Mouse (Mus musculus) MEL (cell line): ENCODE results near the gene Cyb5d1. TPM values are rescaled to one million over a fixed set of nuclear protein-coding genes. Genes with fewer than 3 reads are reported as not detected.

Experiments used
- DNase-seq: peaks from one replicate; pipeline ENCODE4 v3.0.0; 2011; ENCODE audit warnings: low read depth, low spot score
- H3K27ac ChIP-seq: 2 replicates; pipeline ENCODE4 v1.5.1; 2012; ENCODE audit warnings: low read depth, mild to moderate bottlenecking, control low read depth, low read length, moderate library complexity; ENCODE audit not compliant: control insufficient read depth
- H3K27me3 ChIP-seq, 2 experiments: fragments of 150-350 bp in 1 of 2; sonication (generic) in 1 of 2; 2 replicates each; pipeline ENCODE4 v1.6.1; 2012; ENCODE audit warnings: low read length in 2 of 2, mild to moderate bottlenecking in 2 of 2, improper control_type of control experiment in 1 of 2, moderate library complexity in 1 of 2; ENCODE audit not compliant: insufficient read depth in 2 of 2, control insufficient read depth in 1 of 2
- H3K36me3 ChIP-seq, 2 experiments: 2 replicates each; pipeline ENCODE4 v1.6.1; 2012 to 2014; ENCODE audit warnings: low read length in 2 of 2, improper control_type of control experiment in 1 of 2, inconsistent platforms in 1 of 2, mild to moderate bottlenecking in 1 of 2; ENCODE audit not compliant: insufficient read depth in 2 of 2, control insufficient read depth in 1 of 2
- H3K4me1 ChIP-seq, 2 experiments: fragments of 150-350 bp in 1 of 2; sonication (generic) in 1 of 2; 2 replicates each; pipeline ENCODE4 v1.6.1; 2012; ENCODE audit warnings: low read length in 2 of 2, improper control_type of control experiment in 1 of 2, mild to moderate bottlenecking in 1 of 2; ENCODE audit not compliant: insufficient read depth in 2 of 2, control insufficient read depth in 1 of 2
- H3K4me3 ChIP-seq, 2 experiments: fragments of 150-350 bp in 1 of 2; sonication (generic) in 1 of 2; 2 replicates each; pipeline ENCODE4 v1.5.1; 2012; ENCODE audit warnings: low read depth in 2 of 2, low read length in 2 of 2, mild to moderate bottlenecking in 2 of 2, moderate library complexity in 2 of 2, control low read depth in 1 of 2, improper control_type of control experiment in 1 of 2; ENCODE audit not compliant: control insufficient read depth in 1 of 2, insufficient read depth in 1 of 2
- H3K79me2 ChIP-seq: 2 replicates; pipeline ENCODE4 v1.6.1; 2012; ENCODE audit warnings: mild to moderate bottlenecking, low read length, moderate library complexity; ENCODE audit not compliant: control insufficient read depth, poor library complexity, insufficient read depth
- H3K9ac ChIP-seq: 2 replicates; pipeline ENCODE4 v1.6.1; 2012; ENCODE audit warnings: low read depth, mild to moderate bottlenecking, control low read depth, low read length, moderate library complexity; ENCODE audit not compliant: control insufficient read depth, poor library complexity, severe bottlenecking
- H3K9me3 ChIP-seq: fragments of 150-350 bp; sonication (generic); replicated peaks from 2 replicates; pipeline ENCODE4 v1.6.1; 2012; ENCODE audit warnings: mild to moderate bottlenecking, low read length, improper control_type of control experiment, moderate library complexity; ENCODE audit not compliant: insufficient read depth
- BHLHE40 ChIP-seq: IDR thresholded peaks from 2 replicates; pipeline ENCODE4 v1.6.1; 2012; ENCODE audit warnings: low read depth, mild to moderate bottlenecking, inconsistent platforms, low read length, improper control_type of control experiment, borderline replicate concordance
- CHD1 ChIP-seq: IDR thresholded peaks from 2 replicates; pipeline ENCODE4 v1.6.1; 2012; ENCODE audit warnings: low read depth, mild to moderate bottlenecking, inconsistent platforms, low read length, improper control_type of control experiment
- CTCF ChIP-seq, 3 experiments: IDR thresholded peaks in 2 of 3; conservative IDR thresholded peaks in 1 of 3; 2 replicates each; pipeline ENCODE4 v1.5.1; 2011 to 2012; ENCODE audit warnings: low read length in 3 of 3, low read depth in 2 of 3, mild to moderate bottlenecking in 2 of 3, improper control_type of control experiment in 1 of 3, inconsistent platforms in 1 of 3, mixed read lengths in 1 of 3, moderate library complexity in 1 of 3; ENCODE audit not compliant: control insufficient read depth in 1 of 3, insufficient read depth in 1 of 3, poor library complexity in 1 of 3, severe bottlenecking in 1 of 3
- EP300 ChIP-seq, 2 experiments: IDR thresholded peaks; 2 replicates each; pipeline ENCODE4 v1.6.1; 2011; ENCODE audit warnings: improper control_type of control experiment in 2 of 2, low read length in 2 of 2, low read depth in 1 of 2, mild to moderate bottlenecking in 1 of 2
- HCFC1 ChIP-seq: IDR thresholded peaks from 2 replicates; pipeline ENCODE4 v1.6.1; 2012; ENCODE audit warnings: low read depth, mild to moderate bottlenecking, inconsistent platforms, low read length, improper control_type of control experiment, moderate library complexity
- MAX ChIP-seq: IDR thresholded peaks from 2 replicates; pipeline ENCODE4 v1.6.1; 2011; ENCODE audit warnings: low read length, improper control_type of control experiment
- MAZ ChIP-seq: IDR thresholded peaks from 2 replicates; pipeline ENCODE4 v1.6.1; 2012; ENCODE audit warnings: low read depth, mild to moderate bottlenecking, inconsistent platforms, low read length, improper control_type of control experiment
- MEF2A ChIP-seq: IDR thresholded peaks from 2 replicates; pipeline ENCODE4 v1.6.1; 2014; ENCODE audit warnings: low read depth, mild to moderate bottlenecking, inconsistent platforms, low read length, improper control_type of control experiment; ENCODE audit not compliant: poor library complexity, insufficient replicate concordance, severe bottlenecking; ENCODE audit errors: extremely low read depth
- MXI1 ChIP-seq: IDR thresholded peaks from 2 replicates; pipeline ENCODE4 v1.6.1; 2011; ENCODE audit warnings: mild to moderate bottlenecking, low read depth, low read length, improper control_type of control experiment
- NELFE ChIP-seq: IDR thresholded peaks from 2 replicates; pipeline ENCODE4 v1.6.1; 2011; ENCODE audit warnings: low read depth, low read length, improper control_type of control experiment
- POLR2A ChIP-seq, 2 experiments: IDR thresholded peaks; 2 replicates each; pipeline ENCODE4 v1.6.1; 2011 to 2012; ENCODE audit warnings: low read length in 2 of 2, mild to moderate bottlenecking in 2 of 2, control low read depth in 1 of 2, improper control_type of control experiment in 1 of 2, low read depth in 1 of 2, moderate library complexity in 1 of 2; ENCODE audit not compliant: control insufficient read depth in 1 of 2, insufficient read depth in 1 of 2, poor library complexity in 1 of 2
- POLR2AphosphoS5 ChIP-seq: IDR thresholded peaks from 2 replicates; pipeline ENCODE4 v1.6.1; 2012; ENCODE audit warnings: low read depth, borderline replicate concordance, mild to moderate bottlenecking, inconsistent platforms, low read length, moderate library complexity, mixed read lengths
- SIN3A ChIP-seq: IDR thresholded peaks from 2 replicates; pipeline ENCODE4 v1.6.1; 2012; ENCODE audit warnings: low read length, improper control_type of control experiment, inconsistent platforms
- TBP ChIP-seq: IDR thresholded peaks from 2 replicates; pipeline ENCODE4 v1.8.0; 2011; ENCODE audit warnings: low read depth, low read length, improper control_type of control experiment
- TCF12 ChIP-seq: IDR thresholded peaks from 2 replicates; pipeline ENCODE4 v1.6.1; 2014; ENCODE audit warnings: low read depth, mild to moderate bottlenecking, inconsistent platforms, low read length, improper control_type of control experiment, moderate library complexity
- UBTF ChIP-seq: IDR thresholded peaks from 2 replicates; pipeline ENCODE4 v1.6.1; 2012; ENCODE audit warnings: low read depth, mild to moderate bottlenecking, inconsistent platforms, low read length, improper control_type of control experiment, moderate library complexity, borderline replicate concordance; ENCODE audit not compliant: insufficient read depth
- USF1 ChIP-seq: IDR thresholded peaks from 2 replicates; pipeline ENCODE4 v1.6.1; 2014; ENCODE audit warnings: low read depth, mild to moderate bottlenecking, inconsistent platforms, low read length, improper control_type of control experiment, moderate library complexity
- ZMIZ1 ChIP-seq: IDR thresholded peaks from 2 replicates; pipeline ENCODE4 v1.6.1; 2012; ENCODE audit warnings: low read depth, mild to moderate bottlenecking, inconsistent platforms, low read length, improper control_type of control experiment, moderate library complexity
- polyA plus RNA-seq, 2 experiments: library from polyadenylated mRNA; stranded (reverse) in 1 of 2; unstranded in 1 of 2; fragments of >175 nt in 1 of 2; fragments of >200 nt in 1 of 2; gene quantifications; 2 replicates each; pipeline versions ENCODE4 v1.2.1 to v1.2.4; 2012; ENCODE audit warnings: low replicate concordance in 2 of 2, low read depth in 1 of 2; ENCODE audit not compliant: insufficient read length in 2 of 2, insufficient read depth in 1 of 2, missing spikeins in 1 of 2
- total RNA-seq: library from RNA; depleted of rRNA; stranded (reverse); fragments of 300-350 nt; gene quantifications from 2 replicates; pipeline ENCODE4 v1.2.3, GENCODE M21; 2012

Cyb5d1 gene
- total and polyA plus RNA-seq, 3 experiments, result 21.3 to 39.6 TPM; not detected in 1

DNA sequence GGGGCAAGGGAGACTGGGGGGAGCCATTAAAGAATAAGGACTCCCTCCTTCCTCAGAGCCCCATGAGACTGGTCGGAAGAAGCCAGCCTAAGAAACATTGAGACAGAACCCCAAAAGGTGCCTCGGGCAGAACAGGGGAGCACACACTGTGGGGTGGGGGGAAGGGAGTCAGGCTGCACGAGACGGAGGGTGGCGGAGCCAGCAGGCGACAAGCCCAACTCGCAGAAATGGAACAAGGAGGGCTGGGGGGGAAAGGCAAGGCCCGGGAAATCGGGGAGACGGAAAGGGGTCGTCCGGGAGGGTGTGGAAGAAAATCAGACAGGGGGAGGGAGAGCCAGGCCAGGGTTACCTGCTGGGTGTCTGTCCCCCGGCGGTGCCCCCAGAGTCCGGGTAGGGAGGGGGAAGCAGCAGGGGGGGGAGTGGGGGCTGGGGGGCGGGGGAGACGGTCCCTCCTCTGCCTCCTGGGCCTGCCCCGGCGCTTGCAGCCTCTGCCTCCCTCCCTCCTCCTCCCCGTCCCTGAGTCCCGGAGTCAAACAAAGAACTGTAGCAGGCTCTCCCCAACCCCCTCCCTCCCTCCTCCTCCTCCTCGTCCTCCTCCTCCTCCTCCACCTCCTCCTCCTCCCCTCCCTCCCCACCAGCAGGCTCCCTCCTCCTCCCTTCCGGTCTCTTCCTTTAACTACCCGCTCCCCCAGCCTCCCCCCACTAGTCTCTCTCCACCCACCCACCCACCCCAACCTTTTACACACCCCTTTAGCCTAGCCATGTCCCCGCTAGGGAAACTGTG is 20.4 kb upstream of the Cyb5d1 start (continued):
- TF ChIP-seq POLR2AphosphoS5 (no peak), SIN3A (peak; percentile 79; the same call in 1 of the 2 replicates), USF1 (no peak), MAX (0 out of 2 replicates have a peak, but pooled peaks have one; percentile 32), BHLHE40 (peak; percentile 84), HCFC1 (peak; percentile 15; the same call in 1 of the 2 replicates), NELFE (no peak), TCF12 (no peak; the same call in 1 of the 2 replicates), MEF2A (no peak), TBP (no peak)
- TF ChIP-seq, all 39 proteins: peak for 8

DNA sequence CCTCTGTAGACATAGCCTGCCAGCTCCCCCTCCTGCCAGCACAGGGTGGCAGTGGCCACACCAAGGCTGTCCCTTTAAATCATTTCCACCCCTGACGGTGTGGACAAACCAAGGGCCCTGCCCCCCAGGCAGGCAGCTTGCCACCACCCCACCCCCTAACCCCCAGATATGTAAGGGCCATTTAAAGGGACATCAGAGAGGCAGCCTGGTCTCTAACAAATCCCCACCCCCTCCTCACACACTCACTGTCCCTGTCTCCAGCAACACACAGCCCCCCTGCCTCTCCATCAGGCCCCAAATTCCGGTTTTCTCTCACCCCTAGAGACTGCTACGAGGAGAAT is 19.9 kb upstream of the Cyb5d1 start:
- no peaks in the 10 kb centered on the region for H3K9me3 ChIP-seq
- peak overlapping the region; percentile 87 for H3K27ac ChIP-seq
- H3K79me2 ChIP-seq, result peaks cover 42% of the 10 kb centered on the region
- peaks cover 0 to 26% of the 10 kb centered on the region in 2 experiments; a peak in 2 of 4 replicates for H3K36me3 ChIP-seq
- peak overlapping the region; percentile 85 for H3K9ac ChIP-seq
- peak overlapping the region; percentile 75 to 90 for H3K4me3 ChIP-seq
- peaks cover 17 to 46% of the 10 kb centered on the region in 2 experiments for H3K4me1 ChIP-seq
- TF ChIP-seq MXI1, result peak; percentile 61; the same call in 1 of the 2 replicates
- 0 out of 2 replicates have a peak, but pooled peaks have one; percentile 40 for TF ChIP-seq ZMIZ1
- TF ChIP-seq MAZ, result 0 out of 2 replicates have a peak, but pooled peaks have one; percentile 68
- no peak for TF ChIP-seq UBTF
- 0 out of 2 replicates have a peak, but pooled peaks have one; percentile 6 for TF ChIP-seq HCFC1
- TF ChIP-seq POLR2A (IDR thresholded peaks at IDR 0.05; ENCODE audit: control insufficient read depth in 1 of 2, insufficient read depth in 1 of 2, low read depth in 1 of 2, low read length in 2 of 2, poor library complexity in 1 of 2), result no peak
- TF ChIP-seq EP300 (IDR thresholded peaks at IDR 0.05; ENCODE audit: low read depth in 1 of 2, low read length in 2 of 2), result peak in 1 of 2 experiments; percentile 3; a peak in 1 of 4 replicates
- no peak for TF ChIP-seq CTCF (IDR thresholded peaks at IDR 0.05 in 2 of 3, conservative IDR thresholded peaks at IDR 0.05 in 1 of 3; ENCODE audit: control insufficient read depth in 1 of 3, insufficient read depth in 1 of 3, low read depth in 2 of 3, low read length in 3 of 3, poor library complexity in 1 of 3, severe bottlenecking in 1 of 3)
- TF ChIP-seq CHD1, result peak; percentile 46; the same call in 1 of the 2 replicates
- DNase-seq, result peak; percentile 55
- H3K27me3 ChIP-seq, result no peaks in the 10 kb centered on the region
